Mouse (Mus musculus): ENCODE results near the gene Rusc2. TPM values are rescaled to one million over a fixed set of nuclear protein-coding genes. Genes with fewer than 3 reads are reported as not detected.

Rusc2 gene
- total RNA-seq, 2 experiments from 2014 or later, result 37.2 to 50.1 TPM

DNA sequence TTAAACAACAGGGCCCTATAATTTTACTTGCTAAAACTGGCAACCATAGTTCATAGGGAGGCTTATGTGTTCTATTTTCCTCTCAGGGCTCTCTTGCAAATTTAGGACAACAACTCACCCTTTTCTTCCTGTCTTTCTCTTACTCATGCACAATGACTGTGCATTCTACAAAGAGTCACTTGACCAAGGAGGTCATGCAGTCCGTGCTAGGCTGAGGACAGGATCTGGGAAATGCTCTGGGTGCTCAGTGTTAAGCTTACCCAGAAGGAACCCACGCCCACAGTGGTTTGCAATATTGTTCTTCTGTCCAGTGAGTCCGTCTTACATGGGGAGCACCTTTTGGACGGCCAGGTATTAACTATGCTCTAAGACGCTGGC is 2.3 kb downstream of the Rusc2 start:
- DNase-seq, result no peak

DNA sequence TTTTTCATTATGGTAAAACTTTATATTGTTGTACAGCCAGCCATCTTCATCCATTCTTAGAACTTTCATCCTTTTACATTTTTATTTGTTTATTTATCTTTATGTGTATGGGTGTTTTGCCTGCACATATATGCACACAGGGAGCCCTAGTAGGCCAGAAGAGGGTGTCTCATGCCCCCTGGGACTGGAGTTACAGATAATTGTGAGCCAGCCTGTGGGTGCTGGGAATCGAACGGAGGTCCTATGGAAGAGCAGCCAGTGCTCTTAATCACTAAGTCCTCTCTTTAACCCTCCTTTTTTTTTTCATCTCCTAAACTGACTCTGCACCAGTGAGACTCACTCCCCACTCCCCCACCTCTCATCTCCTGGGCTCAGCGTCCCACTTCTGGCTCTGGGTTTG is 2.8 kb downstream of the Rusc2 start:
- DNase-seq, result no peak

DNA sequence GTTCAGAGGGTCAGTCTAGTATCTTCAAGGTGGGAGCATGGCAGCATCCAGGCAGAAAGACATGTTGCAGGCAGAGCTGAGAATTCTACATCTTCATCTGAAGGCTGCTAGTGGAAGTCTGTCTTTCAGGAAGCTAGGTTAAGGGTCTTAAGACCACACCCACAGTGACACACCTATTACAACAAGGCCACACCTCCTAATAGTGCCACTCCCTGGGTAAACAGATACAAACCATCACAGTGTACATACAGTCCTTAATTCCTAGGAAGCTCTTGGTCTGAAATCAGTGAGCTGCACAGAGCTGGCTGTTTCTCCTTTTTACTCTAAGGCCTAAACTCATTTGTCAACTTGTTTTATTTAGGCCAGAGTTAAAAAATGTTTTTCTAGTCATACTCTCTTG is 5.2 kb downstream of the Rusc2 start:
- DNase-seq, result no peak

DNA sequence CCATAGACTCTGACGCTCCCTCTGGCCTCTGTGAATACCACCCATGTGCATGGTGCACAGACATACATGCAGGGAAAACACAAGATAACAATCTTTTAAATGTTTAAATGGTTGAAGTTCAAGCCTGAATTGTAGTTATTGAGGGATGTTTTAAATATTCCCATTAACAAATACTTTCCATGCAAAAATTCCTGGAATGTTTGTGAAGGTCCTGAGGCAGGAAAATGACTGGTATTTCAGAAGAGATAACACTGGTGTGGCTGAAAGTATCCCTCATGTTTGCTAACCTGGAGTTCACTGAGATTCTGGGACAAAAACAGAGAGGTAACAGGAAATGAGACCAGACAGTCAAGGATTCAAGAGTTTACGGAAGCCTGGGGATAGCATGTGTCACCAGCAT is 7.6 kb downstream of the Rusc2 start:
- no peak for DNase-seq

DNA sequence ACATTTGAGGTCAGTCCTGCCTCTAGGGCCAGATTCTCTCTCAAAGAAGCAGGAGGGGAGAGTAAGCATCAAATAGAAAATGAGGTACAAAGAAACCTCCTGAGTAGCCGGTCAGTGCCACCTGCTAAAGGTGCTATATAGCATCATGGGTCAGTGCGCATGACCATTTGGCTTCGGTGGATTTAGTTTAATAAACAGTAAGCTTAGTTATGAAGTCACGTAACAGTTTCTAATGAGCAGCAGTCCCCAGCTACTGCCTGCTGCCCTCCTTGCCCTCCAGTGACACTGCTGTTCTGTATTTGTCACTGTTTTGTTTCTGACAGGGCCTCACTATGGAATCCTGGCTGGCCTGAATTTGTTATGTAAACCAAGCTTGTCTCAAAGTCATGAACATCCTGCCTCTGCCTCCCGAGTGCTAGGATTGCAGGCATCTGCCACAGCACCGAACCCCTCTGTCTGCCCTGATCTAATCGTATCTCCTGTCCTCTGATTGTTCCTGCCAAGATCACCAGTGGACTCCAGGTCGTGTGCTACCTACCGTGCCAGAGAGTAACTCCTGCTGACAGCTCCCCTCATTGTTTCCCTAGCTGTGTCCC is 8.2 kb downstream of the Rusc2 start:
- DNase-seq, result no peak

DNA sequence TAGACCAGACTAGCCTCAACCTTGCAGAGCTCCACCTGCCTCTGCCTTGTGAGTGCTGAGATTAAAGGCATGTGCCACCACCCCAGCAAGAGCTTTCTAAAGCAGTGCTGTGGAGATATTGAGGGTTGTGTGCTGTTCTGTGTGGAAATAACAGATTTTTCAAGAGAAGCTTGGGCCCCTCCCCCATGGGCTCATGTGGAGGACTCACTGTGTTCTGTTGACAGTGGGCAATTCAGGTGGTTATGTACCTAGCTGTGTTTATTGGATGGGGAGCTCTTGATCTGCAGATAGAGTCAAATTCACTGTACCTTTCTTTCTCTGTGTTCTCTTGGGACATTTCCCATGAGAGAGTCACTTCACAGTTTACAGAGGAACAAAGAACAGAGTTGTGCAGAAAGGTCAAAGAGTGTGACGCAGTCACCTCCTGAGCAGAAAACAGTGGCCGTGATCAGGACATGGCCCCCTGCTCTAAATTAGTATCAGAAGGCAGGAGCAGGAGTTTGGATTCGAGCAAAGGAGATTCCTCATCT is 9.8 kb downstream of the Rusc2 start:
- DNase-seq, result no peak

DNA sequence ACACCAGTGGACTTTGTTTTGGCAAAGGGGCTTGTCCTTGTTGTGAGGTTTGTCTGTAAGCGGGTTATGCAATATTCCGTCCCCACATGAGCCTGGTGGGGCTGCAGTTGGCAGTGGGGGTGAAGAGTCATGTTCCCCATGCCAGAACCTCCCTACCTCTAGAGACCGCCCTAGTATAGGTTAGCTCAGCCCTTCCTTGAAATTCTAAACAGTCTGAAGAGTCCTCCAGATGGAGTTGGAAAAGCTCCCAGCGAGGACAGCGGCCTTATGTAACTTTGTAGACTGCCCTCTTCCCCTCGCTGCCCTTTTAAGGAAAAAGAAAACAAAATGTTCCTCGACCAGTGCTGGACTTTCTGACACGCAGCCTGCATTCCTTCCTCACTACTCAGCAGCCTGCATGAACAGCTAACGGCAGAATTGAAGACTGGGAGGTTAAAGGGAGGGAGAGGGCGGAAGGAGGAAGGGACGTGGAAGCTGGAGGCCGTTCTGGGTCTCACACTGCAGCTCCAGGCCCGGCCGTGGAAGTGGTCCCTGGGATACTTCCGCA is 12.6 kb downstream of the Rusc2 start:
- DNase-seq, result peak; percentile 77 to 81

DNA sequence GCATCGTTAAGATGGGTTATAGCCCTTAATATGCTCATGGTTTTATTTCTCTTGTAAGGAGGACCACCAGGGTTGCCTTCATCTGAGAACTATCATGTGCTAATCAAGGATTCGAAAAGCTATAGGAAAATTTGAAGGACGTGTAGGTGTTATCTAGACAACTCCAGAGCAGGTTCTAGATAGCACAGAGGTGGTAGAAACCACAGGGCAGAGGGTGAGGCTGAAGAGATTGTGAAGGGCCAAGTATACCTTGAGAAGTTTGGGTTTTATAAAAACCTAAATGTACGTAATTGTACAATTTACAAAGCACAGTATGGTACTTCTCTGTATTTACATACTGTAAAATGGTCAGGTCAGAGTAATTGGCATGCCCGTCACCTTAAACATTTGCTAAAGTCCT is 13.4 kb downstream of the Rusc2 start:
- DNase-seq, result no peak

DNA sequence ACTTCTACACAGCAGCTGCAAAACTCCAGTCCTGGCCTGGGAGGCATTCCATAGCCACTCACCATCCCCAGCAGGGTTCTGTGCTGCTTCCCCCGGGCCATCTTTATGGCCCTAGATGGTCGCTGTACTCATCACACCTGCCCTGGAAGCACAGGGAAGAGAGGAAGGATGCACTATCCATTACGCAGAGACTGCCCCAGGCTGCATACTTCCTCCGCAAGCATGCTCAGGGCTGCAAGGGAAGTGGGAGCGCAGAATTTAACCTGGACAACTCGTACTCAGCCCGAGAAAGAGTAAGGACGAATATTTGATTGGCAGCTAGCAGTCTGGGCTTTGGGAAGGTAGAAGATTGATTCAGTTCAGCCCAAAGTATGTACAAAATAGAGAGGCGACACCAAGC is 14.1 kb downstream of the Rusc2 start:
- no peak for DNase-seq

DNA sequence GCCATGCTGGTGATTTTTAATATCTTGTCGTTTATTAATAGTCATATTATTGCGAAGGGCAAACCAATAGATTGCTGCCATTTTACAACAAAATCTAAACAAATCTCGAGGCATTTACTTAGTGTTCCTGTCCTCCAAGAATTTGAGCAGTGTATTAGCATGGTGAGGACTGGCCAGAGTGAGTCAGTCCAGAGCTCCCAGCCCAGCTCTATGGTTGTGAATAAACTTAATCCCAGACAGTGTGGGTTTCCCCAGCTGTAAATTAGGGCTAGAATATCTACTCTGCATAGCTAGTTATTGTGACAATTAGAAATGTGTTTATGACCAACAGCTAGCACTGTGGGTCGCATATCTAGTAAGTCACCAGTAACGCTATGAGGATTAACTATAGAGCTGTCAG is 14.6 kb downstream of the Rusc2 start:
- DNase-seq, result no peak

DNA sequence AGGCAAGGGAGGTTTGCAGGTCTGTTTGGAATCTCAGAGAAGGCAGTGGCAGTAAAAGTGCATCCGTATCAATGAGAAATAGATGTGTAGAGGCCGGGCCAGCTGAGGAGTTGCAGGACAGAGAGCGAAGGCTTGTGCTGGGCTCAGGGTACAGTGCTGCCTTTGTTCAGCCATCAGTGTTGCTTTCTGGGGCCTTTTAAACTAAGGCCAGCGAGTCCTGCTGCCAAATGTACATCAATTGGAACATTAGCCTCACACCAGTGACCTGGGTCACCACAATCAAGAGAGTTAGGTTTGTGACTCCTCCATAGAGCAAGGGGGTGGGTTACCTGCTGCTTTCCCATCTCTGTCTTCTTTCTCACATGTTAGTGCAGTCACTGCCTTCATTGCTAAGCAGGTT is 16.2 kb downstream of the Rusc2 start:
- no peak for DNase-seq

DNA sequence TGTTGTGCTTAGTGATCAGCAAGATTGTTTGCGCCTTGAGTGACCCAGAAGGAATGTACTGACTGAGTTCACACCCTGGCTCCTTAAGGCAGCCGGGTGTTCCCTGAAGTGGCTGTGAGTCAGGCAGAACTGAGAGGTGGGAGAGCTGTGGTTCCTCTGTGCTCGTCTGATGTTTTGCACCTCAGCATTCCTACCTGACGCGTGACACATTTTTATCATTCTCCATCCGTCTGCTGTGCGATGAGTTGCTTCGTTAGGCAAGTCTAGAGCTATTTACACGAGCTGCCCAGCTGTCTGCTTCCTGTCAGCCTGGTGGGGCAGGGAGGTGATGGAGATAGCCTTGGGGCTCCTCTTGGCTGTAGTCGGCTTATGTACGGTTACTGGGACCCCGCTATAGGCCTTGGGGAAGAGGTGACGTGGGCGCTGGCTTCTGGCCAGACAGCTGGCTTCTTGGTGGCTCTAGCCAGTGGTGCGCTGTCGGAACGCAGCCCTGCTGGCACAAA is 17.1 kb downstream of the Rusc2 start:
- peak; percentile 81 to 86 for DNase-seq

DNA sequence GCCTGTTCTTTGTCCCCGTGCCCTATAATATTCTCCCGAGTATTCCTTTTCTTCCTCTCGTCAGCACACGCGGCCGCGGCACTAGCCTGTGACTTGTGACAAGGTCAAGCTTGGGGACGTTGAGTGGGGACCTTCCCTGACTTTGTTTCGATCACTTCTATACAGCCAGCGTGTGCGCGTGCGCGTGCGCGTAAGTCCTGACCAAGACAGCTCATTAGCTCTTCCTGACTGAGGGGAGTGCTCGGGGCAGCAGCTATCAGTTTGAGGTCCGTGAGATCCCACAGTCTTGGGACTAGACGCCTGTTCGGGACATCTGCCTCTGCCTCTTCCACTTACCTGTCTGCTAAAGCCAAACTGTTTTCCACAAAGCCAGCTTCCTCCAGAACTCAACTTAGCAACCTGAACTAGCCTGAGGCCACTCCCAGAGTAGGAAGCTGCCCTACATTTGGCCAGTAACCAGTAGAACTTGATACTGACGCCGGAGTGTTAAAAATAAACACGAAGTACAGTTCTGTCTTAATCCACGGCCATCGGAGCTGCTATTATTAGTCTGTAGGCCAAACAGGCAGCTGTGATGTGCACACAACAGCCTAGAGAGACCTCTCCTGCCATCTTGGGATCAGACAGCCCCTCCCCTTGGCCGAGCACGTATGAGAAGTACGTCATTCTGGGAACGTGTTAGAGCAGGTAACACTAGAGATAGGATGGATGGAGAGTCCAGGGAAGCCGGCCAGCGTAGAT is 17.8 kb downstream of the Rusc2 start:
- DNase-seq, result no peak

DNA sequence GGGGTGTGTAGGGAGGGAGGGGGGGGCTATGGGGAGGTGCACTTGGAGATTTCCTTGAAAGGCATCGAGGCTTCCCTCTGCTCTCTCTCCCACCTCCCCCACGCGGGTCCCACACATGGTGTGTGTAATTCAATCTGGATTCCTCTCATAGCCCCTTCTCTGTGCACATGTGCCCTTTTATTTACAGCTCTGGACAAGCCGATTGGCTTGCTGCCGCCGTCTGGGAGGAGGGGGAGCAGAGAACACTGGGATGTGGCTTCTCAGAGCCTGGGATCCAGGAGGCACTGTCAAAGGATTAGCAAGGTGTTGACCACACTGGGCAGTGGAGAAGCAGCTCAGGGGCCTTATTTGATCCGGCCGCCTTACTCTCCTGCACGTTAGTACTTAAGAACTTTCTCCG is 19.2 kb downstream of the Rusc2 start:
- no peak for DNase-seq

DNA sequence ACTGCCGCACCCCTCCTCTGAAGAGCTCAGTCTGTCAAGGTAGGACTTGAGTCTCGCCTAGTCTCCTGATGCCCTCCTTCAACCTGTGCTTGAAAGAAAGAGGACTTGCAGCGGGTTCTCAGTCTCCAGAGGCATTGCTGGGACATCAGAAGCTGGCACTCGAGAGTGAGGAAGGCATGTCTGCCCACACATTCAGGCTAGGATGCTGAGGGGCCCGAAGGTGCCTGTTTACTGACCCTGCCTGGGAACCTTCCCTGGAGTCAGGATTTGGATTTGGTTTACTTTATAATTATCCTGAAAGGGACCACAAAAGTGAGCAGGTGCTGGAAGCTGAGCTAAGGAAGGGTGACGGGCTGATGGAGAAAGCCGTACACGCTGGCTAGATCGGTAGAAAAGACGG is 19.7 kb downstream of the Rusc2 start:
- no peak for DNase-seq

DNA sequence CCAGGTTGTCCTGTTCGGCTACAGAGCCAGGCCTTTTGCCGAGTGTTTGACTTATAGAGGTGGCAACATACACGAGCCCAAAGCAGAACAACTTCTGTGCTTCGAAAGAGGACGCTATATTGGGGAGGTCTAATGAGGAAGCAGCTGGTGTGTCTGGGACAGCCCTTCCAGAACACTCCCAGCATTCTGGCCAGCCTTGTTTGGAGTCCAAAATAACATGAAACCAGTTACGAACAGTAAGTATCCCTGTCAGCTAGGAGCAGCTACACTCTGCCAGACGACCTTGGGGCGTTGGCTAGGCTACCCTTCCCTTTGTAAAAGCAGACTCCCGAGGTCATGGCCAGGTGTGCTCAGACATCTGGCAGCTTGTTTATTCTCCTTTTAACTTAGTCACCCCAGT is 20.4 kb downstream of the Rusc2 start:
- DNase-seq, result peak; percentile 62 to 66

DNA sequence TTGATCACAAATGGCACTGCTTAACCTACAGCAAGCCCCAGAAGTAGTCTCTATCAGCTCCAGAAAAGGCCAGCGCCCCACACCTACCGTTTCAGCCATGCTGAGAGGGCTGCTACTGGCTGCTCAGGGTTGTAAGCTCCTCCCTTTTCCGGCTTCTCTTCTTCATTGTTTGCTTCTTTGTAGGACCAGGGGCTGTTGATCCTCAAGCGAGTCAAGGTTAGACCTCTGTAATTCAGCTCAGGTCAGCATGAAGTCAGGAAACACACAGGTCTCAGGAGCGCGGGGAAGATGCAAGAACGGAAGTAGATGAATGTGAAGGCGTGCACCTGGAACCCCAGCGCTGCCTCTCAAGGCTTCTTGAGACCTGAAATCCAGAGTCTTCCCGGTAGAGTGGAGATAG is 22.9 kb downstream of the Rusc2 start:
- no peak for DNase-seq

DNA sequence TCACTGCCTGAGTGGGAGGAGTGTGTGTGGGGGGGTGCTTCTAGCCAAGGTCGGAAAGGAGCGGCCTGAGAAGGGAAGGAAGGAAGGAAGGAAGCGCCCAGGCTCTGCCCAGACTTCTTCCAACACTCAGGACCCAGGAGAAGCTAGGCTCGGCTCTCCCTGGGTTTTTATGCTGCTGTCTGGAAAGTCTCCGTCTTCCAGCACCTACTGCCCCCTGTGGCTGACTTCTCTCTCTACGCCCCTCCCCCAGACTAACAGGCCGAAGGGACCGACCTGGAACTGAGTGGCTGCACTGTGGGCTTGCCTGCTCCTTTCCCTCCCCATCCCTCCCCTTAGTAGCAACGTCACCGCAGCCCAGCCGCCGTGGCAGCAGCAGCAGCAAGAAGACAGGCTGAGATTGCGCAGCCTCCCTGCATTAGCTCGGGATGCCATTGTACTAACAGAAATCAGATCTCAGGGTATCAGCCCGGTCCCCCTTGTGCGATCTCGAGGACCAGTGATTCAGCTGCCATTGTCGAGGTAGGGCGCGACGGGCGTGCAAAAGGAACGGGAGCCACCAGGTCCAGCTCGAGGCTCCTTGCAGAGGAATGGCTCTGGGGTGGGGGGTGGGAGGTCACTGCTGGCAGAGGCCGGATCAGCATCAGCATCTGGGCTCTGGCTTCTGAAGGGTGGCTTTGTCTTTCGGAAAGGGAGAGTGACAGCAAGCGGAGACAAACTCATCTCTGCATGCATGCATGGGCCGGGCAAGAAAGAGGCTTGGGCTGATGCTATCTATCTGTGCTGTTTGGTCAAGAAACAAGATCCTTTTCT is 24.6 kb downstream of the Rusc2 start:
- peak; percentile 79 to 86 for DNase-seq

DNA sequence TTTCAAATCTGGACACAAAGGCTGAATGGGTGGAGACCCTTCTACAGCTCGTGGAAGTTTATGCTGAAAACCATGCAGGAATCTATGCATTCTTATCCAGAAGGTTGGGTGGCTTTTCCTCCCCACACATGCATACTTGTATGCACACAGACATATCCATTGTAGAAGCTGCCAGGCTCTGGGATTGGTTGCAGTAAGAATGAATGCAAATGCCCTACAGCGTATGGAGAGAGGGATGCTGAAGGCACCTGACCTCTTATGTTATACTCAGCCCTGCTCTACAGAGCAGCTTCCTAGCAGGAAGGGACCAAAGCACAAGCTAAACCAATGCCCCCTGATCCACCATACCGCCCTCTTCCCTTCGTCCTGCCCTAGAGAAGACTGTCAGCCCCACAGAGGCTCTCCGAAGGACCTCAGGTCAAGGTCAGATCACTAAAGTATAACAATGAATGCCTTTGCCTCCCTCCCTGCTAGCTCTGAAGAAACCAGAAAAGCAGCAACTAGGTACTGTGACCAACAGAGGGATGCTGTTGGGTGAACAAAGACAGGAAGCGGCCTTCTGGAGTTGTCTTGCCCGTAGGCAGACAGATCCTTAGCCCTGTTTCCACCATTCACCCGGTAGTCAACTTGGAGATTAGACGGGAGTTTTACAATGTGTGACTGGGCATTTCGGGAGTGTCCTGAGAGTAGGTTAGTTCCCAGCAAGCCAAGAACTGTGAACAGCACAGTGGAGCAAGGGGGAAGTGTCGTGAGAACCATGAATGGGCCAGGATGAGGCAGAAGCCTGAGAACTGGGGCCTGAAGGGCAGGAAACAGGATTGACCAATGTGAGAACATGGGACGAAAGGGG is 25.5 kb downstream of the Rusc2 start:
- no peak for DNase-seq

DNA sequence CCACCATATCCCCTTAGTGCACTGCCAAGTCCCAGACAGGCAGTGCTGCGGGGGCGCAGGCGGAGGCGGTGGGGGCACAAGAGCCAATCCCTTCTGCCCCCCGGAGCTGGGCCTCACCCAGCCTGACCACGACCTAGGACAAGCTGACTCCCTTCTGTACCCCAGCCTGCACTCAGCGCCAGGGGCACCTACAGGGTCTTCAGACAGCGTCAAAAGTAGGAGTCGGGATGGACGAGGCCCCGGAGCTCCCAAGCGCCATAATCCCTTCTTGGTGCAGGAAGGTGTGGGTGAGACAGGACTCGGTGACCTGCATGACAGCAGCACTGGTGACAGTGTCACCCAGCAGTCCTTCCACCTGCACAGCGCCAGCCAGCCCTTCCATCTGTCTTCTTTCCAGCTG is 33.0 kb downstream of the Rusc2 start:
- DNase-seq, result no peak

DNA sequence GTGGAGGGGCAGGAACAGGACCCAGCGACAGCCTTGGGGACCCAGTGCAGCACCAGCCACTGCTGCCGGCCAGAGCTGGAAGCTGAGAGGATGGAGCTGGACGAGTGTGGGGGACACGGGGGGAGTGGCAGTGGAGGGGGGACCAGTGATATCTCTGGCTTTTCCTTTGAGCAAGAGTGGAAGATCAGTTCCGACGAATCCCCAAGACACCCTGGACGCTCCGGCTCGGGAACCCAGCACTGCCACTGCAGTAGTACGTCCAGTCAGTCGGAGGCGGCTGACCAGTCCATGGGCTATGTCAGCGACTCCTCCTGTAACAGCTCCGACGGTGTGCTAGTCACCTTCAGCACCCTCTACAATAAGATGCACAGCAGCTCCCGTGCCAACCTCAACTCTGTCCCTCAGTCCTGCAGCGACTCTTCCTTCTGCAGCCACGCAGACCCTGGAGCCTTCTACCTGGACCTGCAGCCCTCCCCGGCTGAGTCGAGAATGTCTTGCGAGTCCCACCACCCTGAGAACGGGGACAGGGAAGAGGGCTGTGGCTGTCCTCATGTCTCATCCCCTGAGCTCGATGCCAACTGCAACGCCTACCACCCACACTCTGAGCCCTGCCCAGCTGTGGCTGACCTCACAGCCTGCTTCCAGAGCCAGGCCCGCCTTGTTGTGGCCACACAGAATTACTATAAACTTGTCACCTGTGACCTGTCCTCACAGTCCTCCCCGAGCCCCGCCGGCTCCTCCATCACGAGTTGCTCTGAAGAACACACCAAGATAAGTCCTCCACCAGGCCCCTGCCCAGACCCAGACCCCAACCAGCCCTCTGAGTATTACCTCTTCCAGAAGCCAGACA is 33.7 kb downstream of the Rusc2 start:
- DNase-seq, result no peak
